Mouse (Mus musculus): Measurements from ENCODE around the gene Lmod1.

GRCm38 (mm10) chr1:135341947-135342346 lies 17.3 kb downstream of the Lmod1 start:
- TF ChIP-seq POLR2A (IDR thresholded peaks at IDR 0.05; ENCODE audit: extremely low read depth, insufficient read depth, low read length) (no peak), CTCF (IDR thresholded peaks at IDR 0.05; ENCODE audit: extremely low read depth, insufficient read depth, low read length) (no peak)

Data from cortical plate, adult 2 months (tissue).